Mouse (Mus musculus) spleen, postnatal 14 days (tissue): ENCODE data around the gene Ogg1.
A peak's percentile ranks its signal among the peaks of the same experiment; 100 is the strongest.
"Not testable (repeated sequence)": the region's sequence is repeated elsewhere in the genome, so short reads cannot be mapped to it uniquely, and the experiment has no call there.

ENCODE experiments used
- DNase-seq, 2 experiments: peaks; one replicate each; pipeline ENCODE4 v3.0.0; 2021 to 2022; ENCODE audit warnings: low spot score in 2 of 2

Ogg1 gene

DNA sequence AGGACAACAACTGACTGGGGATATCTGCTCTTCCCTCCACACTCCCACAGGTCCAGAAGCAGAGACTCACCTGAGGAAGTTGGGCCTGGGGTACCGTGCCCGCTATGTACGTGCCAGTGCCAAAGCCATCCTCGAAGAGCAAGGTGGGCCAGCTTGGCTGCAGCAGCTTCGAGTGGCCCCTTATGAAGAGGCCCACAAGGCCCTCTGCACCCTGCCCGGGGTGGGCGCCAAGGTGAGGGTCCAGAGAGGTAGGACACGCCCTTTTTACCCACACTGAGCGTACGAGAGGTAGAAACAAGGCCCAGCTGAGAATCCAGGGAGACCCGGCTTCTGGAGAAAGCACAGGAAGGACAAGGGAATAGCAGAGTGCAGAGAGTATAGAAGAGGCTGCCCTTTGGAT is 4.9 kb downstream of the Ogg1 start:
- DNase-seq = no peak

DNA sequence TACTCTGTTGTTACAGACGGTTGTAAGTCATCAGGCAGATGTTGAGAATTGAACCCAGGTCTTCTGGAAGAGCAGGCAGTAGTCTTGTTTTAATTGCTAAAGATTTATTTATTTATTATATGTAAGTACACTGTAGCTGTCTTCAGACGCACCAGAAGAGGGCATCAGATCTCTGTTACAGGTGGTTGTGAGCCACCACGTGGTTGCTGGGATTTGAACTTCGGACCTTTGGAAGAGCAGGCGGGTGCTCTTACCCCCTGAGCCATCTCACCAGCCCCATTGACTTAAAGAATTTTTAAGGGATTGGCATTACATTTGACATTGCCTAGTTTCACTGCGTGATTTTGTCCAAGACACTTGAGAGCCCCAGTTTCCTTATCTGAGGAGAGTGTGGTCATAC is 6.0 kb downstream of the Ogg1 start:
- not testable (repeated sequence) for DNase-seq

DNA sequence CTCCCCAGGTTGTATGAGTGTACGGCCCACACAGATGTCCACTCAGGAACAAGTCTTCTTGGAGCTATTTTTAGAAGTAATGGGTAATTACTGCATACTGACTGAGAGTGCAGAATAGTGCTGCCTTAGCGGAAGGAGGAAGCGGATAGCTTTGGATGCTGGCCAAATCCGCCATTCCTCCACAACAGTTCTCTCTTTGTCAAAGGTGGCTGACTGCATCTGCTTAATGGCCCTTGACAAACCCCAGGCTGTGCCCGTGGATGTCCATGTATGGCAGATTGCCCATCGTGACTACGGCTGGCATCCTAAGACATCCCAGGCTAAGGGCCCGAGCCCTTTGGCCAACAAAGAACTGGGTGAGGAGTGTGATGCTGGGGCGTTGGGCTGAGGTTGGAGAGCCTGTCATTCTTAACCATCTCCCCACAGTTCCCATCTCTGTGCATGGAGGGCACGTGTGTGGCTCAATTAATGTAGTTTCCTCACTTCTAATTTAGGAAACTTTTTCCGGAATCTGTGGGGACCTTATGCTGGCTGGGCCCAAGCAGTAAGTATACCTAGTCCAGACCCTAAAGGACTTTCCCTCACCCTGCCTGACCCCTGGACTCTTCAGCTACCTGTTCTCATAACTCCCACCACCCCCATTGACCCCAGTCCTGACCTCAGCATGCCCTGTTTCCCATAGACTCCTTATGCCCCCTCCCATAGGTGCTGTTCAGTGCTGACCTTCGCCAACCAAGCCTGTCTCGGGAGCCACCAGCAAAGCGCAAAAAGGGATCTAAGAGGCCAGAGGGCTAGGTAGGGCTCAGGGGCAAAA is 6.6 kb downstream of the Ogg1 start:
- no peak for DNase-seq

DNA sequence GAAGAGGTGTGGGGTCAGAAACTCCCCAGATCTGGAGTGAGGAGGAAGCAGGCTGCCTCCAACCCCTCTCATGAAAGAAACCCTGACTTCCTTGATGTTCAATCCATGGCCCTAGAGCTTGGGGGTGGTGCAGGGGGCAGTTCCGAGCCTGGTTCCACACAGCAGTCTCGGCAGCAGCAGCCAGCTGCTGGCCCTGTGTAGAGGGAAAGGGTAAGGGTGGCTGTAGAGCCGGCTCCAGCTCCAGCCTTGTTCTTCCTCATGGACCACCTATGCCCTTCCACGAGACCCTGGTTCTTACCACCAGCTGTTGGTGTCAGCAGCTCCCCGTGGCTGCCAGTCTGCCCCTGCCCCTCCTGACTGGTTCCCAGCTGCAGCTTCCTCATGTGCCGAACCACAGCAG is 7.4 kb downstream of the Ogg1 start:
- no peak for DNase-seq

DNA sequence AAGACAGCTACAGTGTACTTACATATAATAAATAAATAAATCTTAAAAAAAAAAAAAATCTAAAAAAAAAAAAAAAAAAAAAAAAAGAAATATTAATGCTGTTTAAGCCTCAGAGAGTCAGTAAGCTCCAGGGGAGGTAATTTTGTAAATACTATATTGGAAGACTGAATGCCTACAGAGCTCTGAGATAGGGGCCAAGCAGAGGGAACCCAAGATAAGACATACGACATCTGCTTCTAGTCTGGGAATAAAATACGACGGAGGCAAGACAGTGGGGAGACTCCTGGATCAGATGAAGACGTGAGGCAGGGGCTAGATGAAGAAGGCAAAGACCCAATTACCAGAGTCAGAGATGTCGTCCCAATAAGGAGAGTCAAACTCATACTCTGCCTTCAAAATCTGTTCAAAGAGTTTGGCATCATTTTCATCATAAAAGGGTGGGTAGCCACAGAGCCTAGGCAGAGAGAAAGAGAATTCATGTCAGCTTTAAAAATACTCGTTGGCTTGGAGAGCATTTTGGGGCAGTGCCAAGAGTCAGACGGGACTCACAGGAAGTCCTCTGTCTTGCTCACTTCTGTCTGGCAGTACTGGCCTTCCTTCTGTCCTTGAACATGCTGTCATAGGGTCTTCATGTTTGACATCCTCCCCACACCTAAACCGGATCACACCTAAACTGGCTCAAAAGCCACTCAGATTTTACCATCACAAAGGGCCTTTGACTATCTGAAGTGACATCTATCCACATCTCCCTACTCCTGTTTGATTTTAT is 10.3 kb downstream of the Ogg1 start:
- no peak for DNase-seq

DNA sequence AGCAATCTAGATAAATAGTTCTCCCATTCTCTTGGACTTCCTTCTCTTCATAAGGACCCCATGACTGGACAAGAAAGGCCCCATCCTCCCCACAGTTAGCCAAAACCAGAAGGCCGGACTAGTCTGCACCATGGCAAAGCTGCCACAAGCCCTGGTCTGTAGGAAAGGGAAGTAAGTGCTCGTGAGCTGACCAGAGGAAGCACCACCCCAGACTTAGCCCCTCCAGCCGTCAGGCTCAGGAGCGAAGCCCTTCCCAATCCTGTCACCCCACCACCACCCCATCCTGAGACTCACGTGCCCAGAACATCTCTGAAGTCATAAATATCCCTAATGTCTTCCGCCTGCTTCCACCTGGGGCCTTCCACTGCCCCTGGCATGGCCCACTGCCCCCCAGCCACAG is 14.8 kb downstream of the Ogg1 start:
- no peak for DNase-seq

DNA sequence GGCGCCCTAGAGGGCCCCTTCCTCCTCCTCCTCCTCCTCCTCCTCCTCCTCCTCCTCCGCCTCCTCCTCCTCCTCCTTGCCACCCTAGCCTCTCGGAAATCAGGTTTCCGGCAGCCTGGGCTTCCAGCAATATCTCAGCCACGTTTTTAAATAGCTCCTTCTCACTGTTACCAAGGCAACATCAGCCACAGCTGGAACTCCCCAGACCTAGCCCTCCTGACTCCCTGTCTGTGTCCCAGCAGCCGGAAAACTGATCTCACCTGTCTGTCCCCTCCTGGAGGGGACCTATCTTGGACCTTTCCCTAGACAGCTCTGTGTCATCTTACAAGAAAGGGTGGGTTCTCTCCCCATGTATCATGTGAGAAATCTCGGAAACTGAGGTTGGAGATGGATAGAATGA is 15.5 kb downstream of the Ogg1 start:
- no peak for DNase-seq

DNA sequence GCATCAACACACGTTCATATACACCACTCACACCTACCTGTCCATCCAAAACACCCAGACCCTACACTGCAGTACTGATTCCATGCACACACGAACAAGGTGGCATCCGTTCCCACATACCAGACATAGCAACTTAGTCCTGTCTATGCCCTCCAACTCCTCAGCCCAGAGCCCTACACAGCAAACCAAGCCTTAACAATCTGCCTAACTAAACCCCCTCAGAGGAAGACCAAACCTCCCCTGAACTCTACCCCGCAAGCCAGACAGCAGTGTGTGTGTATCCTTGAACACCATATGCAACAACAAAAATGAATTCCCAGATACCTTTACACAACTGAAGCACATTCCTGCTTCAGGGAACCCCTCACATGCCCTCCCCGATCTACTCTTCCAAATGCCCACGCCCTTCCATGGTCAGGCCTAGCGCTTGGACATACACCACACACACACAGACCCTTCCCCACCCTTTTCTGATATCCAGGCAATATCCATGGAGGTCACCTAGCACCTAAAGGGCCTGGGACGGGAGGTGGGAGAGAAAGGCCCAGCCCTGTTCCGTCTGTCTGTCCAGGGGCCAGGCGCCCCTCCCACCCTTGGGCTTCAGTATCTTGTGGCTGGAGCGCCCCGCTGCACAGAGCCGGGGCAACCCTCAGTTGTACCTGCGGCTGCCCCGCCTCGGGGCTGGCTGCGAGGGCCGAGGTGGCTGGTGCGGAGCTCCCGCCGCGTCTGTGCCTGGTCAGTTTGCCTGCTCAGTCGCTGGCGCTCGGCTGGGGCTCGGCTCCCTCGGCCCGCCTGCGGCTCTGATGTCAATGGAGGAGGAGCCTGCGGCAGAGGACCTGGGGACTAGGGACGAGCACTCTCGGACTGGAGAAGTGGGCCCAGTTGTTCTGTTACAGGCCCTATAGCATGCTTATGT is 16.7 kb downstream of the Ogg1 start, which contains the start of gene Camk1:
TSS of gene Camk1 (minus strand) at position 808 of the 916 bp plus-strand sequence.
- DNase-seq = peak in 1 of 2 experiments; percentile 20

DNA sequence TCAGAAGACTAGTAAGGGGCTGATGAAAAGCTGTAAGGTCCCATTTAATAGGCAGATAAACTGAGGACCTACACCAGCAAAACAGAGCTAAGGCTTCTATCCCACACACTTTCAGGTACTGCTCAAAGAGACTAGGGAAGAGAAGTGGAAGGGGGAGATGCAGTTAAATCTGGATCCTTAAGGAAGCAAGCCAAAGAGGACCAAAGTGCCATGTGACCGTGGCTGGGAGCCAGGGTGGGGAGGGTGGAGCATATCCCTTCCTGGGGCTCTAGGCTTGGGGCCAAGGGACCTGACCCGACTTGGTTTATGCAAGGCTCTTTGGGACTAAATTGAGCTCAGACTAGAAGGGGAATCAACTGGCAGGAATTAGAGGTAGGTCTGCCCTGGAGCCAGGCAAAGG is 17.5 kb downstream of the Ogg1 start:
- no peak for DNase-seq

DNA sequence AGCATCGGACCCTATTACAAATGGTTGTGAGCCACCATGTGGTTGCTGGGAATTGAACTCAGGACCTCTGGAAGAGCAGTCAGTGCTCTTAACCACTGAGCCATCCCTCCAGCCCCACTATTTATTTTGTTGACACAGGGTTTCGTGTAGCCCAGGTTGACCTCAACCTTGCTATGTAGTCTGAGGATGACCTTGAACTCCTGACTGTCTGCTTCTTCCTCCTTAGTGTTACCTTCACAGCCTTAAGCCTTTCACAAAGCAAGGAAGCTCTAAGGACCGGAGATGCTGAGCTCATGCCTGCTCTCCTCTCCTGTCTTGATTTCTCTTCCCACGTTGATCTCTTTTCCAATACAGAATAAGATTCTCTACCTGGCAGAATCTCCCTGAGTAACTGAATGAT is 20.1 kb downstream of the Ogg1 start:
- no peak for DNase-seq

DNA sequence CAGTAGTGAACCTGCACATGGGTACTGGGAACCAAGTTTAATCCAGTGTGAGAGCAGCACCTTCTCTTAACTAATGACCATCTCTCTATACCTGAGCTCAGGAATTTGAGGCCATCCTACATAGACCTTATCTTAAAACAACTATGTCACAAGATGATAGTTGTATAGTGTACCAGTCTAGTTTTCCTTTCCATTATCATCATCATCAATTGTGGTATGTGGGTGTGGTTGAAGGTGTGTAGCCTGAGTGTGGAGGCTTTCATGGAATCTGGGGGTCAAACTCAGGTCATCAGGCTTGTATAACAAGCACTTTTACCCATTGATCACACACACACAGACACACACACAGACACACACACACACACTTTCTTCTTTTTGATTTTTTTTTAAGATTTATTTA is 23.8 kb downstream of the Ogg1 start:
- no peak for DNase-seq

DNA sequence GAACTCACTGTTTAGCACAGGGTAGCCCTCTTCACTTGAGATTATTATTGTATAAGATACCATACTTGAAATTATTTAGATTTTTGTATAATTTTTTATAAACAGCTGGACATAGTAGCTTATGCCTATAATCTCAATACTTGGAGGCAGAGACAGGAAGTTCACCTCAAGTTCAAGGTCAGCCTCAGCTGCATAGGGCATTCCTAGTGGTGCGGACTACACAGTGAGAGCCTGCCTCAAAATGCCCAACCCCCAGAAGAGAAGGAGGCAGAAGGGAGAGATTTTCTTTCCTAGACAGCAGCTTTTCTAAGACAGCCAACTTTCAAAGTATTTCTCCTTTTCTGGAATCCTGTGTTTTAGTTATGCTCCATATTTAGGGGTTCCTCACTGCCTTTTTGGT is 24.4 kb downstream of the Ogg1 start:
- DNase-seq = no peak

DNA sequence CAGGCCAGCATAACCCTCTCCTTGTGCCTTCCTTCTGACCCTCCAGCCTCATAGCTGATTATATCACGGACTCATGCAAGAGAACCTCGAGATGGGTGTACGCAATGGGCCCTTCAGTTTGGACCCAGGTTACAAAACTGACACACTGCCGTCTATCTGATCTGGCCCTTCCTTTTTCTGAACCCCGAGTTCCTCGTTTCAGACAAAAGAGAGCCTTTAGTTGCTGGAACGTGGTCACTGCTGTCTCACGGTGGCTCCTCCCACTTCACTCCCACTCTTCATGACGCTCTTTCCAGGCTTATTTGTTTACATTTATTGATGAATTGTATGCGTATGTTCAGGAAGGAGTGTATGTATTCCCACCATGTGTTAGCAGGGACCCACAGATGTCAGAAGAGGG is 24.9 kb downstream of the Ogg1 start:
- DNase-seq = no peak

DNA sequence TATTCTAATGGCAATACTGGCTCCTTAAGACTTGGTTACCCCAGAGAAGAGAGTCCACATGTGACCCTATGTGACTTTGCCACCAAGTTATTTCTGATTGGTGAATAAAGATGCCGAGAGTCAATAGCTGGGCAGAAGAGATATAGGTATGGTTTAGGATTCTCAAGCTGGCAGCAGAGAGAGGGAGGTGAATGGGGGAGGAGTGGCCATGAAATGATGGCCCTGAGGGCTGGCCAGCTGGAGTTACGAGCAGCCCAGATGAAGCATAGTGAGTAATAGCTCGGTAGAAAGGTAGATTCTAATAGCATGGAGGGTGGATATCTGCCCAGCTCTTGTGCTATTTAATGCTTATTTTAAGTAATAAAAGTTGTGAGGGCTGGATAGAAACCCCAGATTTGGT is 26.0 kb downstream of the Ogg1 start:
- no peak for DNase-seq

DNA sequence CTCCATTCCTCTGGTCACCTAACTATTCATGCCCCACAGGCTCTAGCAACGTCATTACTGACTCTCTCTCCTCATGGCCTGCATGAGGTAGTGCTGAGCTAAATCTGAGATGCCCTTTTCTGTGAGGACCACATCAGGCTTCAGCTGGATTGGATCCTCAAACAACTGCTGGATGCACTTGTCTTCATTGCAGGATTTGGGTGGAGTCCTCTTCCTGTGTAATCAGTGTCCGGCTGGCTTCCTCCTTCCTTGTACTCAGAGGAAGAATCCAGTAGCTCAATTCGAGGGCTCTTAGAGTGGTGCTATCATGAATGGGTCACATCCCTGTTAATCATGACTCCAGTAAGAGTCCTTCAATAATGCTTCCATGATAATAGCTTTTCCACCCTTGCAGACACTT is 26.9 kb downstream of the Ogg1 start:
- no peak for DNase-seq

DNA sequence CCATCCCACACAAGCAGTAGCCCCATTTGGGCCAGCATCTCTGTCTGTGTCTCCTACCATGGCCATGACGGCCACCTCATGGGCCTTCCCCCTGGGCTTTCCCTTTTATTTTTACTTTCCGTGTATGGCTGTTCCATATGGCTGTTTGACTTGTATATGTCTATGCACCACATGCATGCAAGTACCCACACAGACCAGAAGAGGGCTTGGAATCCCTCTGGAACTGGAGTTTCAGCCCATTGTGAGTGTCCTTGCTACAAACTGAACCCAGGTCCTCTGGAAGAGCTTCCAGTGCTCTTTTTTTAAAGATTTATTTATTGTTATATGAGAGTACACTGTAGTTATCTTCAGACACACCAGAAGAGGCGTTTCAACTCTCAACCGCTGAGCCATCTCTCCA is 34.7 kb downstream of the Ogg1 start:
- no peak for DNase-seq

DNA sequence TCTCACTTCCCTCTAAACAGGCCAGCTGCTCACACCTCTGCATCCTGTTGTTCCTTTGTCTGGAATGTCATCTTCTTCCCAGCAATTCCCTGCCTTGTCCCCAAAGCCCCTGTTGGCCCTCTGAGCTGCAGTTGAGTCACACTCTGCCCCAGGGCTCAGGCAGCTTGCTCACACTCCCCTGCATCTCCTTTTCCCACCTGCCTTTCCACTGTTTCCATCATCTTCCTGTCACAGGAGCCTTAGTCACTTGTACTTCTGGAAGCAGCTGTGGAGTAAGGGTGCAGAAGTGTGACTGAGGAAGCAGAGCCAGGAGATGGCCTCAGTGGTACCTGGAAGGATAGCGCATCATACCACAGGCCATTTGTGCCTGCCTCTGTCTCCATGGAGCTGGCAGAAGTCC is 35.5 kb downstream of the Ogg1 start:
- no peak for DNase-seq

DNA sequence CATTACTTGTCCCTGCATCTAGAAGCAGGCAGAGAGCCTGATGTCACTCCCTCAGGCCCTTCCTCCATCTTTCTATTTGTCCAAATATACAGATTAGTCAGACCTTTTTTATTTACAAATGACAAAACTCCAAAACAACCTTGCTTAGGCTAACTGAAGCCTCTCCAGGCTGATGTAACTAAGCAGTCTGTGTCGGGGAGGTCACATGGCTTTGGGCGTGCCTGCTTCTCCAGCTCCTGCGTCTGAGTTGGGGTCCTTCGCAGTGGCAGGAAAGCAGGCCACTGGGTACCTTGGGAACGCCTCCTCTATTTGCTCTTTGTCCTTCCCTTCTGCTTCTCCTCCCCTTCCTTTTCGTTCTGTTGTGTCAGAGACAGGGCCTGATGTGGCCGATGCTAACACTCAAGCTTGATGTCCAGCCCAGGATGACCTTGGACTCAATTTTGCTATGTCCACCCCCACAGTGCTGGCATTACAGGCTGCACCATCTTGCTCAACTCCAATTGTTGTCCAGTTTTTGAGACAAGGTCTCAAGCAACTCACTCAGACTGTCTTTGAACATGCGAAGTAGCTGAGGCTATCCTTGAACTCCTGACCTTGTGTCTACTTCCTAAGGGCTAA is 37.9 kb downstream of the Ogg1 start:
- DNase-seq = no peak

DNA sequence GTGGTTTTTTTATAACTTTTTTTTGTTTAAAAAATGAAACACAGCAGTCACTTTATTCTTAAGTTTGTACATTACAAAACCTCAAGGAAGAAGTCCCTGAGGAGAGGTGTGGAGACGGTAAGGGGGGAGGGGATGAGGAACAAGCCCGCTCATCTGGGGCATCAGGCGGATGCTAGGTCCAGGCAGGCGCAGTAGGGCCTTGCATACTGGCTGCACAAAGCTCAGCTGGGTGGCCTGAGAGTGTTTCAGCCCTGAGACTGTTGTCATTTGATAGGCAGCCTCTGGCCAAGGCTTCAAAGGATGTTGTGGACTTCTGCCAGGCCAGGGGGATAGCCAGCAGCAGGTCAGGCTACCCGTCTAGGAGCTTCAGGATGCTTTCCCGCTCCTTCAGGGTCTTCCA is 39.9 kb downstream of the Ogg1 start:
- no peak for DNase-seq

DNA sequence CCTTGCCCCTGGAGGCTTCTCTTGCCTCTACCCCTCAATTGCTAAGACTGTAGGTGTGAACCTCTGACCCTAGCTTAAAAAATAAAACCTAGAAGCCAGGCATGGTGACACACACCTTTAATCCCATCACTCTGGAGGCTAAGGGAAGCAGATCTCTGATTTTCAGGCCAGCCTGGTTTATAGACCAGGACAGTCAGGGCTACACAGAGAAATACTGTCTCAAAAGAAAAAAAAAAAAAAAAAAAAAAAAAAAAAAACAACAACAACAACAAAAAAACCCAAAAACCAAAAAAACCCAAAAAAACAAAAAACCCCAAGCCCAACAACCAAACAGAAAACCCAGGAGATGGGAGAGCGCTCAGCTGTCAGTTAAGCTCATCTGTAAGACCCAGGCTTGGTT is 40.8 kb downstream of the Ogg1 start:
- DNase-seq = no peak

DNA sequence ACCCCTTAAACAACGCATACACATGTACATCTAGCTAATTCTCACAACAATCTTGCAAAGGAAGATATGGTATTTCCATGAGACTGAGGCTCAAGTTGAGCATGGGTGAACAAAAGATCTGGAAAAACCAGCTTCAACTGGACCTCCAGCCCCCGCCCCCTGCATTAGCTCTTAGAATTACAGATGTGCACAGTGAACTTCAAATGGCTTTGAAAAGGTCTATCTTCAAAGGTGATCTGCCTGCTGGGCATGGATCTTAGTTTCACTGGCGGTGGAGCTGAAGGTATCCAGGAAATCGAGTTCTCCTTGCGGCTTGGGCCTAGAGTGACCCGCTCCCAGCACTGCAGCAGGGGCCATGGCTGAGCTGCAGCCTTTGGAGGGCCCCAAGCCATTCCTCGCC is 41.4 kb downstream of the Ogg1 start:
- DNase-seq = no peak

DNA sequence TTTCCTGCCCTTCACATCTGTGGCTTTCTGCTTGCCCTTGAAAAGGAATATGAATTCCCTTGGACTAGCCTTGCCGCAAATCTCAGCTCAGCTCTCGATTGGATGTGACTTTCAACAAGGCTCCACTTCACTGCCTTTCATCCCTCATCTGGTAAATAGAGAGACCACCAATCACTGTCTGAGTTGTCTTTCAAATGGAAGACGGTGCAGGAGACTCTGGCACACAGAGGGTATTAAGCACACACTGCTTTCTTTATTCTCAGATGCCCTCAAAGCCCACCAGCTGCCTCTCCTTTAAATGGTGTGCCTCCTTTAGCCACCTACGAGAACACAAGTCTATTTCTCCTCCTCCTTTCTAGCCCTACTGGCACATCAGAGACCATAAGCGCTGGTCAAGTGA is 41.8 kb downstream of the Ogg1 start:
- no peak for DNase-seq
